Mouse (Mus musculus) kidney, adult 2 months (tissue): ENCODE data around the gene Hist3h2a.

Experiments used
- CTCF ChIP-seq: fragments of 200-500 bp; conservative IDR thresholded peaks from 2 replicates; pipeline ENCODE4 v1.5.1; 2011; ENCODE audit warnings: low read depth, mild to moderate bottlenecking, control low read depth, low read length, moderate library complexity, mixed read lengths; ENCODE audit not compliant: insufficient read depth, insufficient read length
- POLR2A ChIP-seq: fragments of 200-500 bp; IDR thresholded peaks from one replicate; pipeline ENCODE4 v1.6.1; 2011; ENCODE audit warnings: low read depth, low read length, control low read depth

GRCm38 (mm10) chr11:58953351-58954169 is 925 bp upstream of the Hist3h2a start:
- TF ChIP-seq POLR2A (no peak), CTCF (no peak)
